Mouse (Mus musculus) stomach, embryonic 14.5 days (tissue): Measurements from ENCODE around the gene H2-Eb2. TPM values are rescaled to one million over a fixed set of nuclear protein-coding genes. Genes with fewer than 3 reads are reported as not detected.

Experiments used
- ATAC-seq: fragments of 200-750 bp; cut with Nextera tagmentation; 2 replicates; pipeline ENCODE4 v1.8.0; 2017; ENCODE audit warnings: low read depth, moderate TSS enrichment; ENCODE audit not compliant: insufficient number of reproducible peaks, insufficient read depth, low FRiP score
- H3K27ac ChIP-seq: fragments of 300-500 bp; sonication (generic); 2 replicates; pipeline ENCODE4 v1.5.1; 2014; ENCODE audit warnings: mild to moderate bottlenecking, low read length, moderate library complexity, mixed read lengths
- H3K27me3 ChIP-seq: fragments of 300-500 bp; sonication (generic); 2 replicates; pipeline ENCODE4 v1.6.1; 2014; ENCODE audit warnings: low read length, control low read depth, mixed read lengths; ENCODE audit not compliant: control insufficient read depth, insufficient read depth
- H3K36me3 ChIP-seq: fragments of 300-500 bp; sonication (generic); 2 replicates; pipeline ENCODE4 v1.6.1; 2014; ENCODE audit warnings: mild to moderate bottlenecking, control low read depth, low read length, moderate library complexity, mixed read lengths; ENCODE audit not compliant: control insufficient read depth, insufficient read depth
- H3K4me1 ChIP-seq: fragments of 300-500 bp; sonication (generic); 2 replicates; pipeline ENCODE4 v1.6.1; 2014; ENCODE audit warnings: low read length, control low read depth, mixed read lengths; ENCODE audit not compliant: control insufficient read depth, insufficient read depth
- H3K4me2 ChIP-seq: fragments of 300-500 bp; sonication (generic); replicated peaks from 2 replicates; pipeline ENCODE4 v1.6.1; 2014; ENCODE audit warnings: low read depth, low read length, control low read depth
- H3K4me3 ChIP-seq: fragments of 300-500 bp; sonication (generic); 2 replicates; pipeline ENCODE4 v1.5.1; 2014; ENCODE audit warnings: low read depth, low read length, control low read depth
- H3K9ac ChIP-seq: fragments of 300-500 bp; sonication (generic); replicated peaks from 2 replicates; pipeline ENCODE4 v1.6.1; 2014; ENCODE audit warnings: low read depth, mild to moderate bottlenecking, control low read depth, low read length, moderate library complexity, mixed read lengths
- H3K9me3 ChIP-seq: fragments of 300-500 bp; sonication (generic); 2 replicates; pipeline ENCODE4 v1.6.1; 2016; ENCODE audit warnings: low read depth, low read length, control low read depth; ENCODE audit not compliant: control insufficient read depth
- WGBS: fragments of 180-500 bp; shearing (Covaris S2); extraction: QIAGEN DNeasy Blood & Tissue Kit; methylation state at CpG from one replicate; pipeline ENCODE4 v1.1.7; 2014; 5-methylcytosine and 5-hydroxymethylcytosine counted together
- polyA plus RNA-seq: library from polyadenylated mRNA; unstranded; fragments of >200 nt; fragmentation: Nextera tagmentation; extraction: Ambion mirVana; gene quantifications from 2 replicates; pipeline ENCODE4 v1.2.1, GENCODE M21; 2014

Gene H2-Eb2
- polyA plus RNA-seq, 1 experiment from 2014 or later = not detected

DNA sequence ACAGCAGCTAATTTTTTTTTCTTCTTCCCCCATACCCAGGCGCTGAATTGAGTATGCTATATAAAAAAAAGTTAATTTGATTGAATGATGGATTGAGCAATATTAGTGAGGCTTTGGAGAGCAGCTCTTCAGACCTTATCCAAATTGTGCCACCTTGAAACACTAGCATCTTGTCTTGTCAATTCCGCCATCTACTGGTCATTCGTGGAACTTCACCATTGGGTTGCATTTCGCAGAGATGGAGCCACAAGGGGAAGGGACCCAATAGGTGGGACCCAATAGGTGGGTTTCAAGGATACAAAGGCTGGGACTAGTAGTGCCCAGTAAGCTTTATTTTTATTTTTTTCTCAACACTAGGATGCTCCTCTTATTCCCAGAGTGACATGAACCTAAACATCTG, 24.0 kb downstream of the H2-Eb2 start:
- H3K9ac ChIP-seq = no peak overlapping the region
- no peaks in the 10 kb centered on the region for H3K27me3 ChIP-seq
- 3% methylated on average over 4 of the region's 4 CpGs for WGBS
- no peaks in the 10 kb centered on the region for H3K4me1 ChIP-seq
- no peak overlapping the region for H3K4me3 ChIP-seq
- no peak overlapping the region for H3K27ac ChIP-seq
- no peaks in the 10 kb centered on the region for H3K9me3 ChIP-seq
- H3K4me2 ChIP-seq = no peak overlapping the region
- H3K36me3 ChIP-seq = no peaks in the 10 kb centered on the region
- ATAC-seq = no peak

DNA sequence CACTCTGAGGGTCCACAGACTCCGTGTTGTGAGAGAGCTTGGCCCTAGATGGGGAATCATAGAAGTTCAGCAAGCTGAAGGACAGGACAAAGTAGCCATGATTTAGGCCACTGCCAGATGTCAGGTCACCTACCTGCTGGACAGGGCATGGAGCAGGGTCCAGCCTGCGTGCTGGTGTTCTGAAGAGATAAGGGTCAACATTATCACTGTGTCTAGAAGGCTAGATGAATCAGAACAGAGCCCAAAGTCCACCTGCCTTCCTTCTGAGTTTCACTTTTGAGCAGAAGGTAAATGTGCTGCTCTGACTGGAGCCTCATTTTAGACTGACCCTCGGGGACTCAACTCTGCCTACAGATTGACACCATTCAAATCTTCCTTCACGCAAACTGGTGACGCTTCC, 29.1 kb downstream of the H2-Eb2 start, which contains the start of gene Btnl2:
Gene Btnl2, plus strand, starts transcription at position 284 of the 400 bp plus-strand sequence.
- WGBS = 83% methylated on average over 5 of the region's 5 CpGs
- no peaks in the 10 kb centered on the region for H3K9me3 ChIP-seq
- no peak within 1 kb of the TSS for H3K9ac ChIP-seq
- ATAC-seq = no peak
- H3K4me1 ChIP-seq = no peaks in the 10 kb centered on the region
- no peak within 1 kb of the TSS for H3K27ac ChIP-seq
- H3K4me3 ChIP-seq = no peak within 1 kb of the TSS
- no peaks in the 10 kb centered on the region for H3K27me3 ChIP-seq
- H3K4me2 ChIP-seq = no peak within 1 kb of the TSS
- no peaks in the 10 kb centered on the region for H3K36me3 ChIP-seq

- no peak overlapping the region for H3K27ac ChIP-seq
- H3K27me3 ChIP-seq = no peaks in the 10 kb centered on the region
- no peaks in the 10 kb centered on the region for H3K4me1 ChIP-seq
- H3K9ac ChIP-seq = no peak overlapping the region
- ATAC-seq = no peak
- 97% methylated on average over 1 of the region's 1 CpGs for WGBS
- no peak overlapping the region for H3K4me3 ChIP-seq
- no peaks in the 10 kb centered on the region for H3K36me3 ChIP-seq
- H3K9me3 ChIP-seq = no peaks in the 10 kb centered on the region
- no peak overlapping the region for H3K4me2 ChIP-seq
These were observed 29.5 kb downstream of the H2-Eb2 start for GRCm38 (mm10) chr17:34354940-34355339.

GRCm38 (mm10) chr17:34362954-34363546, 37.6 kb downstream of the H2-Eb2 start:
- Histone ChIP-seq H3K4me2 (no peak overlapping the region), H3K27ac (no peak overlapping the region), H3K36me3 (no peaks in the 10 kb centered on the region), H3K9me3 (no peaks in the 10 kb centered on the region), H3K27me3 (no peaks in the 10 kb centered on the region), H3K4me3 (no peak overlapping the region), H3K4me1 (no peaks in the 10 kb centered on the region), H3K9ac (no peak overlapping the region)
- WGBS = 82% methylated on average over 15 of the region's 15 CpGs
- ATAC-seq = no peak

DNA sequence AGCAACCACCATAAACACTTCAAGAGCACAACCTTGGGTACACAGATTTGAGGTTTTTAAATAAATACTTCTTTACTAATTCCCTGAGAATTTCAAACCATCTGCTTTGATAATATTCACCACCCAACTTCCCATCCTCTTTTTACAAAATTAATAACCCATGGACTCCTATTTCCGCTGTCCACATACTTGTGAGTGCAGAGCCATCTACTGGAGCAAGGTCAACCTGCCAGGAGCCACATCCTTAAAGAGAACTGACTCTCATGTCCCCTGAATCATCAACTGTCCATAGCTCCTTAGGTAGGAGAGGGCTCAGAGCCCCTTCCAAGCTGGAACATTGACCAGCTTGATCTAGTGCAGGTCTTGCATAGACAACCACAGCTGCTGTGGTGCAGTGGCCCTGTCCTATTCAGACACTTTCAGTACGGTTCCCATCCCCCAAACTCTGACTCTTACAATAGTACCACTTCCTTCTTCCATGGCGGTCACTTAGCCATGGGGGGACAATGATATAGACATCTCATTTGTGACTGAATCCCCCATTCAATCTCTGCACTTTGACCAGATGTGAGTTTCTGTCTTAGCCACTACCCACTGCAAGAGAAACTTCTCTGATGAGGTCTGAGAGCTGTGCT, 38.3 kb downstream of the H2-Eb2 start:
- Histone ChIP-seq H3K36me3 (no peaks in the 10 kb centered on the region), H3K27me3 (no peaks in the 10 kb centered on the region), H3K4me2 (no peak overlapping the region), H3K4me1 (no peaks in the 10 kb centered on the region), H3K27ac (no peak overlapping the region), H3K9me3 (no peaks in the 10 kb centered on the region), H3K4me3 (no peak overlapping the region), H3K9ac (no peak overlapping the region)
- 92% methylated on average over 3 of the region's 3 CpGs for WGBS
- ATAC-seq = no peak

DNA sequence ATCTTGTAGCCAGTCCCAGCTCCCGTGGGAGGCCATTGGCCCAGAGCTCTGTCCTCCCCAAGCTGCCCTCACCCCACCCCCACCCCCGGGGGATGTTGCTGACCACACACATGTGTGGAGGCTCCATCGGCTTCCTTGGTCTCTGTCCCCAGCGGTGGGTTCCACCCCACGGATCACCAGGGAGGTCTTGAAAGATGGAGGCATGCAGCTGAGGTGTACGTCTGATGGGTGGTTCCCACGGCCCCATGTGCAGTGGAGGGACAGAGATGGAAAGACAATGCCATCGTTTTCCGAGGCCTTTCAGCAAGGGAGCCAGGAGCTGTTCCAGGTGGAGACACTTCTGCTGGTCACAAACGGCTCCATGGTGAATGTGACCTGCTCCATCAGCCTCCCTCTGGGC, 39.6 kb downstream of the H2-Eb2 start:
- no peak overlapping the region for H3K9ac ChIP-seq
- no peaks in the 10 kb centered on the region for H3K9me3 ChIP-seq
- no peak overlapping the region for H3K4me3 ChIP-seq
- no peak for ATAC-seq
- H3K27me3 ChIP-seq = no peaks in the 10 kb centered on the region
- H3K36me3 ChIP-seq = no peaks in the 10 kb centered on the region
- H3K4me2 ChIP-seq = no peak overlapping the region
- H3K4me1 ChIP-seq = no peaks in the 10 kb centered on the region
- H3K27ac ChIP-seq = no peak overlapping the region
- WGBS = 74% methylated on average over 10 of the region's 10 CpGs

DNA sequence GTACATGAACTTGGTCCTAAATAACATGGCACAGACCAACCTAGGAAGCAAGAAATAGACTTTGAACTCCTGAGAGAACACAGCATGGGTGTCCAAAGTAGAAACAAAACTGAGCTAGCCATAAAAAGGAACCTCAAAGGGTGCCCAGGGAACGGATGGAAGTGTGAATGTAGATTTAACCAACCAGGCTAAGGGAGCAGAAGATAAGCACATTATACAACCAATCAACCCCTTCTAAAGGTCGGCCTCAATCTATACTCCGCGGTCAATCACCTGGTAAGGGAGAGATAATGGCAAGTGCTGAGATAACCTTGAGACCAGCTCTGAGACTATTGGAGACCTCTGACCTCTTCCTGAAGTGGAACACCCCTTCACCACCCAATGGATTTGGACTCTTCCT, 45.1 kb downstream of the H2-Eb2 start:
- Histone ChIP-seq H3K36me3 (no peaks in the 10 kb centered on the region), H3K9me3 (no peaks in the 10 kb centered on the region), H3K9ac (no peak overlapping the region), H3K27me3 (no peaks in the 10 kb centered on the region), H3K27ac (no peak overlapping the region), H3K4me1 (no peaks in the 10 kb centered on the region), H3K4me3 (no peak overlapping the region), H3K4me2 (no peak overlapping the region)
- ATAC-seq = no peak
- WGBS = 56% methylated on average over 4 of the region's 4 CpGs

GRCm38 (mm10) chr17:34373055-34373709, 47.7 kb downstream of the H2-Eb2 start:
- H3K27me3 ChIP-seq = no peaks in the 10 kb centered on the region
- WGBS = 57% methylated on average over 6 of the region's 6 CpGs
- no peak overlapping the region for H3K4me3 ChIP-seq
- H3K9me3 ChIP-seq = no peaks in the 10 kb centered on the region
- H3K36me3 ChIP-seq = no peaks in the 10 kb centered on the region
- no peak overlapping the region for H3K9ac ChIP-seq
- no peaks in the 10 kb centered on the region for H3K4me1 ChIP-seq
- no peak overlapping the region for H3K4me2 ChIP-seq
- no peak for ATAC-seq
- no peak overlapping the region for H3K27ac ChIP-seq
